Mouse (Mus musculus) cerebral cortex, adult 2 months (tissue): ENCODE results near the gene Ppp1r9b.

Experiments used
- WGBS: fragments of 180-500 bp; shearing (Covaris S2); methylation state at CpG from one replicate; pipeline ENCODE4 v1.1.7; 2018; 5-methylcytosine and 5-hydroxymethylcytosine counted together

Ppp1r9b gene

DNA sequence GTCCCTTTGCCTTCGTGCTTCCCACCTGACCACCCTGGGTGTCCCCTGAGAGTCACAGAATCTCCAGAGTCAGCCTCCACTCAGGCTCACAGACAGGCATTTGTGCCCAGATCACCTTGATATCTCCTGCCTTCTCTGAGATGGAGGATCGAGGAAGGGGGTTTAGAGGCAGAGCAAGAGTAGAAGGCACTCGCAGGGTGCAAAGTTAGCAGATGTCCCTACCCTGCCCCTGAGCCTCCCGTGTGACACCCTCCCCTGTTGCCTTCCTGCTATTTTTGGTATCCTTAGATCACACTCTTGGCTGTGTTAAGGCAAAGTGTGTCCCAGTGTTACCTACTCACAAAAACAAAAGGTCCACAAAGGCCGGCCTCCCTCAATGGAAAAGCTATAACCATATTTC is 14.6 kb upstream of the Ppp1r9b start, which contains the start of gene Sgca:
Gene Sgca, minus strand, starts transcription at position 129 of the 400 bp plus-strand sequence.
- 74% methylated on average over 5 of the region's 5 CpGs for WGBS

DNA sequence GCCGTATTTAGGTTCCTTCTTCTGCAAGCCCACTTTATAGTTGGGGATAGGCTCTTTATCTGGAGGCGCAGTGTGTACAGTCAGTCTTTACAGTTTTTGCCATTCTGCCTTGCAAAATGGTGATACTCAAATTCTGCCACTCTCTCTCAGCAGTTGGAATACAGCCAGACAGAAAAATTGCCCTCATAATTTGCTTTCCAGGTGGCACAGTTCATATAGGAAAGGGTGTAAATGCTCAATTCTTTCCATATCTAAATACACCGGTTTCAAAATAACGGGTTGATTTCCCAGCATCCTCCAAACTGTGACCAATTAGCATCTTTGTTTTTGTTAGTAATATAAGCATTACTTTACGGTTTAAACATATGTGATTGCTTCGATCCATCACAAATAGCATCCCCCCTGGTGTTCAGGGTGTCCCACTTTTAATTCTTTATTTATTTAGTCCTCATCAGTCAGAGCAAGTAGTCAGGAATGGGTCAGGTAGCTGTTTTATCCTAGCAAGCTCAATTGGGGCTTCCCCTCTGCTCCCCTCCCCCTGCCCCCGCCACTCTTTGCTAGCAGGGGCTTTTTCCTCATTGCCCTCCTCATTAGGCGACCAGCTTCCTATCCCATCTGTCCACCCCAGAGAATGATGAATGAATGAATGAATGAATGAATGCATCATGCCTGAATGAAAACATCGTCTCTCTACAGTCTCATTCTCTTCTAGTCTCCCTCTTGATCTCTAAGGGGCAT is 12.5 kb upstream of the Ppp1r9b start:
- 31% methylated on average over 9 of the region's 9 CpGs for WGBS

DNA sequence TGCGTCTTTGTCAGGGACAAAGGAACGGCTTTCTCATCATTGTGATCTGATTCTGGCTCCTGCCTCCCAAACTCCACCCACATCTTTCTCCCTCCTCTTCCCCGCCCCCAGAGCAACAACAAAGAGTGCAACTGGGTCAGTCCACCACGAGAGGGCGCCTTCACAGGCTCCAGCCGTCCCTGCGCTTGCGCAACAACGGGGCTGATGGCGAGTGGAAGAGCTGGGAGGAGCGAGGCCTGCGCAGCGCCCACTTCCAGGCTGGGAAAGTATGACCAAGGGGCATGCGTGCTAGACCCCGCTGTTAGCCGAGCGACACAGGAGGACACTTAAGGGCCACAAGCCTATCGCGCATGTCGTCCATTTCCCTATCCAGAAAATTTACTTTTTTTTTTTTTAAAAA is 11.9 kb upstream of the Ppp1r9b start:
- WGBS = under 1% methylated on average over 20 of the region's 20 CpGs

DNA sequence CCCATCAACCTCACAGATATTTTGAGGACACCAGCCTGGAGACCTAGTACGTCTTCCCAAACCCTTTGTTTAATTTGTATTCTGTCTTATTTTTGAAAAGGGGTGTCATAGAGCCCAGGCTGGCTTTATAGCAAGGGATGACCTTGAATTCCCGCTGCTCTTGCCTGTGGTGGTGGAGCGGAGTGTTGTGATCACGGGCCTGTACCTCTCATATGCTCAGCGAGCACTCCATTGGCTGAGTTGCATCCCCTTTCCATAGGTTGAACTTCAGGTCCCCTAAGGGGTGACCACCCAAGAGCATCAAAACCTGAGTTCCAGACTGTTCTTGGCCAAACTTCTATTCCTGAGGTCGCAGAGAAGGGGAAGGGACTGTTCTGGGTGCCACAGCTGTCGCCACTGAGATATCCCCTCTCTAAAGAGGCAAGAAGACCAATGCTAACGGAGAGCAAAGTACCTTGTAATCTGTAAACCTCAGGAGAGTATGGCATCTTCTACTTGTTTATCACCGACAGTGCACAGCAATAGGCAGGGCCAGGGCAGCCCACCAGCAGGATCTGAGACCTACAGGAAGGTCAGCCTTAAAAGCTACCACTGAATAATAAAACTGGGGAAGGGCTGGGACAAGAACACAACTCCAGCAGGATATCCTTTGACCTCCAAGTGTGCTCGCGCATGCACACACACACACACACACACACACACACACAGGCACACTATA is 11.2 kb upstream of the Ppp1r9b start:
- 68% methylated on average over 11 of the region's 11 CpGs for WGBS

DNA sequence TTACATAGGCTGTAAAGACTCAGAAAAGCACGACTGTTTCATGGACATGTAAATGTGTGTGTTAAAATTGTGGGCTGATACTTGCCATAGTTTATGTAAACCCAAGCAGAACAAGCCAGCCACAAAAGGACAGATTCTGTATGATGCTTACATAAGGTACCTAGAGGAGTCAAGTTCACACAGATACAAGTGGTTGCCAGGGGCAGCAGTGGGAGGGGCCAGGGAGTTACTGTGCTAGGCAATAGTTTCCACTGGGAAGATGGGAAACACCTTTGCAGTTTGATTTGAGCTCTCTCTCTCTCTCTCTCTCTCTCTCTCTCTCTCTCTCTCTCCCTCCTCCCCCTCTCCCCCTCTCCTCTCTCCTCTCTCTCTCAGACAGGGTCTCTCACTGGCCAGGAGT is 5.7 kb upstream of the Ppp1r9b start:
- 17% methylated on average over 1 of the region's 1 CpGs for WGBS

DNA sequence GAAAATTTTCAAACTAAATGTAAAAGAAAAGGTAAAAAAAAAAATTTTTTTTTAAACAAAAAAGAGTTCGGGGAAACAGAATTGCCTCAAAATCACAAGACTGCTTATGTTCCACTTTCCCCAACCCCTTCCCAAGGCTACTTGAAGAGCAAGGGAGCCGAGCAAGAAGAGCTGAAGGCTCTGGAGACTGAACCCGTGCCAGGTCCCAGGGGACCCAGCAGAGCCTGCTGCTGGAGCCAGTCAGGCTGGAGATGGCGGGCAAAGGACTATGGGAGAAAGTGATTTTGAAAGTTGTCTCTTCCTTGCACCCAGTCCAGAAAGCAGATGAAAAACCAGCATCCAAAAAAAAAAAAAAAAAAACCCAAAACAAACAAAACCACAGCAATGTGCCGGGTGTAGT is 5.0 kb upstream of the Ppp1r9b start:
- 78% methylated on average over 5 of the region's 5 CpGs for WGBS

DNA sequence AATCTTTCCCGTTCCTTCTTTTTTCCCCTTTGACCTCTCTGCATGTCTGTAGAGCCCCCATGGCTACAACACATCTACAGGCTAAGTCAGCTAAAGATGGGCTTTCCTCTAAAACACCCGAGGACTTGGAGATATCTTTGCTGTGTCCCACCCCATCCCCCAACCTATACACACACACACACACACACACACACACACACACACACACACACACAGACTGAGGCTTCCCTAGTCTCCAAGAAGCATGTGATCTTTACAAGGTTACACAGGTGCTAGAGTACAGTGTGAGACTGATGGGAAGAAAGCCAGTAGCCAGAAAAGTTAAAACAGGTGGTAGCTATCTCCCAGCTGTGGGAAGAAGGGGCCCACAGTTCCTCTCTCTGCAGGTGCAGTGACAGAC is 4.4 kb upstream of the Ppp1r9b start:
- 77% methylated on average over 2 of the region's 2 CpGs for whole genome bisulfite sequencing

DNA sequence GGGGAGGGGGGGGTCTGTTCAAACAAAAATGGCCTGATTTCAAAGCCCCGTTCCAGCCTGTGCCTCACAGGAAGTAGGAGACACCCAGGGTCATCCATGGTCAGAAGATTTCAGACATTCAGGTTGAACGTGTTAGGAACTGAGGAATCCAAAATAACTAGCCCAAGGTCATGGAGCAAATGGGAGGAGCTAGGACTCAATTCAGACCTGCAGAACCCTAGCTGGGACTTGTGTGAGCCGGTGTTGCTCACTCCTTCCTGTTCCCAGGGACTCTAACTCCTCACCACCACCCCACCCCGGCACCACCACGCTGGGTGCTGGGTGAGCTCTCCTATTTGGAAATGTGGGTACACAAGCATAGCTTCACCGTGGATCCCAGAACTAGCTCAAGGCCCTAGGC is 3.5 kb upstream of the Ppp1r9b start:
- WGBS = 51% methylated on average over 6 of the region's 6 CpGs

DNA sequence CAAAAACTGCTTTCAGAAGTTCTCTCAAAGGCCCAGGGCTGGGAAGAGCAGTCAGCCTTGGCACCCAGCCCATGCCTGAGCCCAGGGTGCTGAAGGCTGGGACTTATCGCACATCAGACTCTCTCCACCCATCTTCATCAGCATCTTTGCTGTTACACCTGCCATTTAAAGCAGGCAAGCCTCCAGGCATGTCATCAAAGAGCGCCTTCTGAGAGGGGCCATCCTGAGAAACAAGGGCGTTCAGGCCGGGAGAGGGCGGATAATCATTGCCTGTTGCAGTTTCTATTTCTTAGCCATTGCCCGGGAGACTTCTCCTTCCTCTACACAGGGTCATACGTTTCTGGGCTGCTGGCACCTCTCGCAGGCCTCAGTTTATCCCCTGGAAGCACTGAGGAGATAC is 3.0 kb upstream of the Ppp1r9b start:
- WGBS = 74% methylated on average over 8 of the region's 8 CpGs

DNA sequence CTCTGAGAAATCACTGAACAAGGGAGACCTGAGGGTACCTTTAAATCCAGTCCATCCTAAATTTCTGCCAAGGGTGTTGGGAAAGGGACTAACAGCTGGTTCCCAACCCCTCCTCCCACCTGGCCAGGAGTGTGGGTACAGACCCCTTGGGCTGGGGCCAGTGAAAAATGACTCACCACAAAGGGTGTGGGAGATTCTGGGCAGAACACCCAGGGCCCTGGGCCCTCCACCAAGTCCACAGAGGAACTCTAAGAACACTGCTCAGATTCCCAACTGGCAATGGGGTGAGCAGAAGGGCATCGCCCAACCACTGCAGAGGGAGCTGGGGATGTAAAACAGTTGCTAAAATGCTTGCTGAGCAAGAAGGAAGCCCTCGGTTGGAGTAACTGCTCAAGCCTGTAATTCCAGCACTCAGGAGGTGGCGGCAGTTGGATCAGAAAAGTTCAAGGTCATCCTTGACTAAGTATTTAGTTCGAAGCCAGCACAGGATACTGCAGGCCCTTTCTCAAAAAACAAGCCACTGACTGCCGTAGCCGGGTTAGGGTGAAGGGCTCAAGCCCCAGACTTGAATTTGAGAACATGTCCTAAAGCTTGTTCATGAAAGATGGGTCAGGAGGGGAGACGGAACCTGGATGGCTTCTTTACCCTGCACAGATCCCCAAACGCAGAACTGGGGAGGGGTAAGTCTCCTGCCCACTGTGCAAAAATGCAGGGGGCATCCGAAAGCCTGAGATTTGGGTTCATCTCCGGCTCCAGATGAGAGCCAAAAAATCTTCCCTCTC is 1.9 kb upstream of the Ppp1r9b start:
- WGBS = 13% methylated on average over 10 of the region's 10 CpGs

DNA sequence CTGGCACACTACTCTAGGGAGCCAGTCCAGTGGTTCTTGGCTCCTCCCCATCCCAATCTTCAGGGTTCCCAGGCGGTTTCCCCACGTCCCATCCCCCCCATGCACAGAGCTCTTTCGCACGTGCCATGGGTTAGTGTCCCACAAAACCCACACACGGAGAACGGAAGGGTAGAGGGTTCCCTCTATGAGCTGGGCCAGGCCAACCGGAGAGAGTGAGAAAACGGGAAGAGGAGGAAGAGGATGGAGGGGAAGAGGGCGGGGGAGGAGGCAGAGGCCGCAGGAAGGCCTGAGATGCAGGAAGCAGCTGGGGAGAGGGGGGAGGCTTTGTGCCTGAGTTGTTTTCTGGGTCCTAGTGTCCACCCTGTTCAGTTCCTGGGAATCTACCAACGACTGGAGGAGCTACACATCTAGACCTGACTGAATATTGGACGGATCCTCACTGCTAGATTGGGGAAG is 1.2 kb upstream of the Ppp1r9b start:
- under 1% methylated on average over 12 of the region's 12 CpGs for WGBS

DNA sequence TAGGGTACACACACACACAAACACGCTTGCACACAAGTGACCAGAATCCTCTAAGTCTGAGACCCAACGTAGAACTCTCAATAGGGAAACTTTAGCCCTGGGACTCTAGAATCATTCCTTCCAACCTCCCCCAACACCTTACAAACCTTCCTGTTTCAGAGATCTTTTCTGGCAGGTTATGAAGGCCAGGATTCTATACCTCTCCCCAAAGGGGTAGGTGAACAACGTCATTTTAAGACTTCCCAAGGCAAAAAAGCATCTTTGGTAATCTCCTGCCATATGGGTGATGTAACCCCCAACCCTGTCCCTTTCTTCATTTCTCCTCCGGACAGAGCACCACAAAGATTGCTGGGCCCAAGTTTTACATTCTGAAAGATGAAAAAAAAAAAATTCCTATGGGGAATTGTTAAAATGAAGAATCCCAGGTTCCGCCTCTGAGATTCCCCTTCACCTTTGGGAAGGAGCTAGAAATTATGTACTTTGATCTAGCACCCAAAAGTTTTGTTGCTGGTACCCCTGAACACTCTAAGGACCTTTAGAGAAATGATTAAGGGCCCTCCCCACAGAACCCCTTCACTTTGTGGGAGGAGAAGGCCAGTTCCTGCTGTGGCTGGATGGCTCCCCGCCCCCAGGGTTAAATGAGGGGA is 610 bp upstream of the Ppp1r9b start:
- 29% methylated on average over 6 of the region's 6 CpGs for WGBS

DNA sequence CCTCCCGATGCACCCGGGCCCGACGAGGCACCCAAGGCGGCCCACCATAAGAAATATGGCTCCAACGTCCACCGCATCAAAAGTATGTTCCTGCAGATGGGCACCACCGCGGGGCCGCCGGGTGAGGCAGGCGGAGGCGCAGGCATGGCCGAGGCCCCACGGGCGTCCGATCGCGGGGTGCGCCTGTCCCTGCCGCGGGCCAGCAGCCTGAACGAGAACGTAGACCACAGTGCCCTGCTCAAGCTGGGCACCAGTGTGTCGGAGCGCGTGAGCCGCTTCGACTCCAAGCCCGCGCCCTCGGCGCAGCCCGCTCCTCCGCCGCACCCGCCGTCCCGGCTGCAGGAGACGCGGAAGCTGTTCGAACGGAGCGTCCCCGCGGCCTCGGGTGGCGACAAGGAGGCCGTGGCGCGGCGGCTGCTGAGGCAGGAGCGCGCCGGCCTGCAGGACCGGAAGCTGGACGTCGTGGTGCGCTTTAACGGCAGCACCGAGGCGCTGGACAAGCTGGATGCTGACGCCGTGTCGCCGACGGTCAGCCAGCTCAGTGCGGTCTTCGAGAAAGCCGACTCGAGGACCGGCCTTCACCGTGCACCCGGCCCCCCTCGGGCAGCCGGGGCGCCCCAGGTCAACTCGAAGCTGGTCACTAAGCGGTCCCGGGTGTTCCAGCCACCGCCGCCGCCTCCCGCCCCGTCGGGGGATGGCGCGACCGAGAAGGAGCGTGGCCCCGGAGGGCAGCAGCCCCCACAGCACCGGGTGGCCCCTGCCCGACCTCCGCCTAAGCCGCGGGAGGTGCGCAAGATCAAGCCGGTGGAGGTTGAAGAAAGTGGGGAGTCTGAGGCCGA is 1.0 kb downstream of the Ppp1r9b start:
- WGBS = under 1% methylated on average over 99 of the region's 99 CpGs

DNA sequence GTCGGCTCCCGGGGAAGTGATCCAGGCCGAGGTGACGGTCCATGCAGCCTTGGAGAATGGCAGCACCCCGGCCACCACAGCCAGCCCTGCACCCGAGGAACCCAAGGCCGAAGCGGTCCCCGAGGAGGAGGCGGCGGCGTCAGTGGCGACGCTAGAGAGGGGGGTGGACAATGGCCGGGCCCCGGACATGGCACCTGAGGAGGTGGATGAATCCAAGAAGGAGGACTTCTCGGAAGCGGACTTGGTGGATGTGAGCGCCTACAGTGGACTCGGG is 1.6 kb downstream of the Ppp1r9b start:
- WGBS = under 1% methylated on average over 20 of the region's 20 CpGs

DNA sequence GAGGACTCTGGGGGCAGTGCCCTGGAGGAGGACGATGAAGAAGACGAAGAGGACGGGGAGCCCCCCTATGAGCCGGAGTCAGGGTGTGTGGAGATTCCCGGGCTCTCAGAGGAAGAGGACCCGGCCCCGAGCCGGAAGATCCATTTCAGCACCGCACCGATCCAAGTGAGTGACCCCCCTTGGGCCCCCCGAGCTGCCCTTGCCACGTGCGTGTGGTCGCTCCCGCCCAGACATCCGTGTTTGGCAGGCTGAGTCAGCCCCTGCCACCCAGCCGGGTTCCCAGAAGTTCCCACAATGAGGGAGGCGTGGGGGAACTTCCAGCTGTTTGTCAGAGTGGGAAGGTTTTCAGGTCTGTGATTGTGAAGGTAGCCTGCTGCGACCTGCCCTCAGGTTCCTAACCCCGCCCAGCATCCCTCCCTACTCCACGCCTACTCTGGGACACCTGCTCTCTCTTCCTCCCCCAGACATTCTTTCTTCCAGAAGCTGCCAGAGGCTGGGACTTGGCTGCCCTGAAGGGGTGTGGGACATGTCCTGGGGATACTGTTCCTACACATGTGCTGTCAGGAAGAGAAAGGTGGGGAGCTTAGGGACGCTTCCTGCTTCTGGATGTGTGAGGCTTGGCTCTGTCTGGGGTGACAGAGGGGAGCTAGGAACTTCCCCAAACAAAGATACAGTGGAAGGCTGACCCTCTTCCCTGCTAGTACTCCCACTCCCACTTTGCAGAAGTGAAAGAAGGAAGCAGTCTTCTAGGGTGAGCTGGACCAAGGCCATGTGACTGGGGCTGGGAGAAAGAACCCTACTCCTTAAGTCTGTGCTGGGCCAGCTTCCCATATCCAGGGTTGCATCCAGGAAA is 2.1 kb downstream of the Ppp1r9b start:
- WGBS = 1% methylated on average over 22 of the region's 22 CpGs

DNA sequence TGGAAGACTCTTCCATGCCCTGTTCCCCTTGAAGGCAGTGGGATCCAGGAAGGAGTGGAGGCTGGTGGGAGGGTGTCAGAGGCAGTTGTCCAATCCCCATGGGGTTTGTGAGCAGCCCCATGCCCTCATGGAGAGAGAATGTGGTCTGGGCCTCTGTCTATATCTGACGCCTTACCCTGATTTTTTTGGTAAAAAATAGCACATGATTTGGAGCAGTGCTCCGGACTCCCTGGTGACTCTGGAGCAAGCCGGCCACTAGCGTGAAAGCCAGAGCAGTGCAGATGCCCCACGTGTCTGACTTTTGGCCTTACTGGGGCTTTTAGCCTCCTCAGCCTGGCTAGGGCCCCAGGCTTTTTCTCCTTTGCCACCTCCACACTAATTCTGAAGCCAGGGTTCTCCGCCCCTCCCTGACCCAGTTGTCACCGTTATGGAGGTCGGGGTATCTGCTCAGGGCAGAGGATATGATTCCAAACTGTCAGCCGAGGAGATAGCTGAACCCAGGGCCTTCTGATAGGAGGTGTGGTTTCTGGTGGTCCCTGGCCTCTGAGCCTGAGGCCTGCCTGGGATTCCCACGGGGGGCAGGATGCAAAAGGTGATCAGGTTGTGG is 3.5 kb downstream of the Ppp1r9b start:
- 17% methylated on average over 10 of the region's 10 CpGs for WGBS

DNA sequence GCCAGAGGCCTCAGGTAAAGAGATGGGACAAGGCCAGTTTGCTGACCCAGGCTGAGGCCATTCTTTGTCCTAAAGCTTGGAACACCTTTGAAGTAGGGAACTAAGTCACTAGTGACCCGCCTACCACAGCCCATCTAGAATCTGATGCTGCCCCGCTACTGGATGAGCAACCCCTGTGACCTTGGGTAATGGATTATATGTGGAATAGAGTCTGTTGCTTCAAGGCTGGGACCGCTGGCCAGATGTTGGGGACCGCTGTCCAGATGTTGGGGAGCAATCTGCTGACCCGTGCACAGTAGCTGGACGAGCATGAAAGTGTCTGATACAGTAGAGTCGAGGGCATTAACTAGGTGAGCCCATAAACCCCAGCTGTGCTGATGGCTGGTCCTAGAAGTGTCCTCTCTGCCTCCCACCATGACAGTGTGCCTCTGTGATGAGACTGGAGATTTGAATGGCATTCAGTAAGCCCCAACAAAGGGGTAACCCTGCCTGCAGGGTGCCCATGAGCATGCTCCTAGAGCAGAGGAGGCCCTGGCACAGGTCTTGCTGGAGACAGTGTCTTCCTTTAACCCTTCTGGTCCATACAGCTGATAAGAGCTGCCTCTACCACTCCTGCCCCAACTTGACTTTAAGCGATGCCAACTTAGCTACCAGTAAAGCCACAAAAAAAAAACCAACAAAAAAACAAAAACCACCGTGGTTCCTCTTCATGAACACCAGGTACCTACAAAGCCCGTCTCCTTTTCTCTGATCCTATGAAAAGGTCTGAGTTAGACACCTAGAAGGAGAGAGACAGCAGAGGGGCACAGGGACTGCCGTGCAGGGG is 4.3 kb downstream of the Ppp1r9b start:
- WGBS = 56% methylated on average over 11 of the region's 11 CpGs

DNA sequence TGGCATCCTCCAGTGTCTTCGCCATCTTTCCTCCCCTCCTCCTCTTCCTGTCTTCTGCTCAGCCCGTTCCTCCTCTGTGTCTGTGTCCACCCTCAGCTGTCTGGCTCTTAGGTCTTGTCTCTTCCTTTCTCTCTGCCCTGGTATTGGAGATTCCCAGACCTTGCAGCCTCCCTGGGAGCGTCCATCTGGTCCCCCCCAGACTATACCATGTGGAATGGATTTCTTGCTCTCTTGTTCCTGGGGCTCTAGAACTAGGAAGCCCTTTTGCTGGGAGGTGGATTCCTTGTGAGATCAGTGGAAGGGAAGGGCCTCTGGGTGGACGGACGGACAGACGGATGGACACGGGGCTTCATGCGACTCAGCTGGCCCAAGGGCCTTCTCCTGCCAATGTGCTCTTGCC is 5.3 kb downstream of the Ppp1r9b start:
- 65% methylated on average over 8 of the region's 8 CpGs for WGBS

DNA sequence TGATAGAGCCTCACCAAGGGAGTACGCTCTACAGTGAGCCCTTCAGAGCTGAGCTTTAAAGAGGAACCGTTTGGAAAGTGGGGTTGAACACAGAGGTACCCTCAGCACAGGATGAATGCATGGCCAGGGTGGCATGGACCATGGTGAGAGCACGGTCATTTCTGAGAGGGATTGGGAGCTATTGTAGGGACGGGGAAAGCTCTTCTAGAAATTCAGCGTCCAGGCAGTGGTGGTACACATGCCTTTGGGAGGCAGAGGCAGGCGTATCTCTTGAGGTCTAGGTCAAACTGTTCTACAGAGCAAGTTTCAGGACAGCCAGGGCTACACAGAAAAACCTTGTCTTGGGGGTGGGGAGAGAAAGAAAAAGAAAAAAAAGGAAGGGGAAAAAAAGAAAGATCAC is 6.1 kb downstream of the Ppp1r9b start:
- 86% methylated on average over 6 of the region's 6 CpGs for WGBS
